Mouse (Mus musculus) olfactory bulb, adult 2 months (tissue): ENCODE data around the gene Irak4. TPM values are rescaled to one million over a fixed set of nuclear protein-coding genes. Genes with fewer than 3 reads are reported as not detected.

ENCODE experiments used
- H3K27ac ChIP-seq: fragments of 200-500 bp; 2 replicates; pipeline ENCODE4 v1.5.1; 2012; ENCODE audit warnings: low read depth, low read length; ENCODE audit not compliant: insufficient read depth
- H3K4me1 ChIP-seq: fragments of 200-500 bp; 2 replicates; pipeline ENCODE4 v1.6.1; 2012; ENCODE audit warnings: low read length; ENCODE audit not compliant: control insufficient read depth, insufficient read depth
- H3K4me3 ChIP-seq: fragments of 200-500 bp; 2 replicates; pipeline ENCODE4 v1.5.1; 2012; ENCODE audit warnings: mild to moderate bottlenecking, low read depth, low read length, moderate library complexity; ENCODE audit not compliant: insufficient read depth
- CTCF ChIP-seq: fragments of 200-500 bp; IDR thresholded peaks from 2 replicates; pipeline ENCODE4 v1.5.1; 2012; ENCODE audit warnings: low read depth, mild to moderate bottlenecking, low read length, moderate library complexity; ENCODE audit not compliant: insufficient read depth
- POLR2A ChIP-seq: fragments of 200-500 bp; IDR thresholded peaks from 2 replicates; pipeline ENCODE4 v1.6.1; 2012; ENCODE audit warnings: mild to moderate bottlenecking, low read depth, low read length, moderate library complexity; ENCODE audit not compliant: insufficient read depth
- WGBS: fragments of 180-500 bp; shearing (Covaris S2); methylation state at CpG from one replicate; pipeline ENCODE4 v1.1.7; 2018; 5-methylcytosine and 5-hydroxymethylcytosine counted together
- polyA plus RNA-seq: library from polyadenylated mRNA; stranded (reverse); fragments of >200 nt; gene quantifications from 2 replicates; pipeline ENCODE4 v1.2.4, GENCODE M21; 2012; ENCODE audit warnings: low replicate concordance; ENCODE audit not compliant: missing spikeins, insufficient read depth, insufficient read length

Irak4 gene
- polyA plus RNA-seq: not detected in 2 replicates

DNA sequence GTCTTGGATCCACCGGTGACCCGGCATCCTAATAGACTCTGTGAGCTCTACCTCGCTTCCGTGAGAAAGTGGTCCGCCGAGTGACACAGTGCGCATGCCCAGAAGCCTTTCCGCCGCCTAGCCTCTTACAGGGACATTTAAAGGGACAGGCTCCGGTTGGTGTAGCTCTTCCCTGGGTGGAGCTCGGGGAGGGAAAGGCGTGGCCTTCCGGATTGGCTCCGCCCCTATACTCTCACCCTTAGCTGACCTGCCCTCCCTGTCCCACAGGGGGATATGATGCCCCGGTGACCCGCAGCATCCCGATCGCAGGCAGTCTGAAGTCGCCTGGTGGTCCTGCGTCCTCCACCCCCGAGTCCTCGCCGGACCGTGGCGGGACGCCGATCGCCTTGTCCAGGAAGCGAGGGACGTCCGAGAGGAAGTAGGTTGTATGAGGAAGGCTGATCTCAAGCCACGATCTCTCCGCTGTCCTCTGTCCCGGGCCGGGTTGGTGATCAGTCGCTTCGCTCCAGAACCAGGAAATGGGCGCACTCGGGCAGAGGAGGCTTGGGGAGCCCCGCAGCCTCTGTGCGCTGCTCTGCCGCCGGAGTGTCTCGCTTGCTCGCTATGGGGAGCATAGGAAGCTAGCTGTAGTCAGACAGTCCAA lies at the start of gene Irak4, which contains the start of gene Pus7l:
Irak4 (plus strand) TSS at position 235 of the 643 bp plus-strand sequence.
Pus7l (minus strand) TSS at position 139 of the 643 bp plus-strand sequence.
- Histone ChIP-seq H3K4me1 (no peaks in the 10 kb centered on the region), H3K27ac (peak within 1 kb of the TSS; percentile 70; the same call in 1 of the 2 replicates), H3K4me3 (peak within 1 kb of the TSS; percentile 97)
- no peak for TF ChIP-seq CTCF
- no peak for TF ChIP-seq POLR2A
- WGBS: under 1% methylated on average over 45 of the region's 45 CpGs

DNA sequence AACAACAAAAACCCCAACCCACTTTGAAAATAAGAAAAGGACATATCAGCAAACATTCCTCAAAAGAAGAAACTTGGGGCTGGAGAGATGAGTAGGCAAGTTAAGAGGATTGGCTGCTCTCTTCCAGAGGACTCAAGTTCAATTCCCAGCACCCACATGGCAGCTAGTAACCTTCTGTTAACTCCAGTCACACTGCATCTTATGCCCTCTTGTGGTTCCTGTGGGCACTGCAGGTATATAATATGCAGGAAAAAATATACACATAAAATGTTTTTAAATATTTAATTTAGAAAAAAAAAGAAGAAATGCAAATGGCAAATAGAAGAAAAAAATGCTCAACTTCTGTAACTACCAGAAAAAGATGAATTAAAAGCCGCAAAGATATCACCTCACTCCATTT lies 49.0 kb upstream of the Irak4 start:
- H3K27ac ChIP-seq: no peak overlapping the region
- no peak overlapping the region for H3K4me3 ChIP-seq
- no peaks in the 10 kb centered on the region for H3K4me1 ChIP-seq
- TF ChIP-seq CTCF (no peak), POLR2A (no peak)
- WGBS: 95% methylated on average over 1 of the region's 1 CpGs

DNA sequence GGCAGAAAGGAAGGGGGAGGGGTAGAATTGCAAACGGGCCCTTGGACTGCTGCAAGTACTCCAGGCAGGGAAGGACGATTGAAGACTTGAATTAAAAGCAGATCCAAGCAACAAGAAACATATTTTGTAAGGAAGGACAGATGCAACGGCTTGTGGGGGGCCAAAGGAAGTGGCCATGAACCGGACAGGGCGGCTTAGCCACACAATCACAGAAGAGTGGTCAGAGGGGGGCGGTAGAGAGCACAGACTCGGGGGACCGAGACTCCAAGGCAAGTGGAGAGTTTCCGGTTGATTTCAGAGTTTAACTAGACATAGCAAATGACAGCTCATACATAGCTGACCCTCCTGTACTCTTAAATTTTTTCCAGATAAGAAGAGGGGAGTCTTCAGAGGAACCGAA lies 47.5 kb upstream of the Irak4 start:
- Histone ChIP-seq H3K4me3 (no peak overlapping the region), H3K4me1 (no peaks in the 10 kb centered on the region), H3K27ac (no peak overlapping the region)
- 76% methylated on average over 10 of the region's 10 CpGs for WGBS
- TF ChIP-seq POLR2A: no peak
- no peak for TF ChIP-seq CTCF

DNA sequence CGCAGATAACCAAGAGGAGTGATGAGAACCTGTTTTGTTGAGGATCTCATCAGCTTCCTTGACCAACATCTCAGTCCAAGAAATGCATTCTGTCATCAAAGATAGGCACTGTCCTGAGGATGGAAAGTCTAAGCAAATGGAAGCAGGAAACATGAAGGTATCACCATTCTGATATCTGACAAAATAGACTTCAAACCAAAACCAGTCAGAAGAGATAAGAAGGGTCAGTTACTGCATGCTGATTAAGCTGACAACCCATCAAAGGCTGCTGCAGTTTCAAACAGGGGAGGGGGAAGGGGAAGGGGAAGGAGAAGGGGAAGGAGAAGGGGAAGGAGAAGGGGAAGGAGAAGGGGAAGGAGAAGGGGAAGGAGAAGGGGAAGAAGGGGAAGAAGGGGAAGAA lies 44.2 kb upstream of the Irak4 start:
- Histone ChIP-seq H3K4me3 (no peak overlapping the region), H3K27ac (no peak overlapping the region), H3K4me1 (no peaks in the 10 kb centered on the region)
- WGBS: 93% methylated on average over 1 of the region's 1 CpGs
- TF ChIP-seq POLR2A (no peak), CTCF (no peak)

DNA sequence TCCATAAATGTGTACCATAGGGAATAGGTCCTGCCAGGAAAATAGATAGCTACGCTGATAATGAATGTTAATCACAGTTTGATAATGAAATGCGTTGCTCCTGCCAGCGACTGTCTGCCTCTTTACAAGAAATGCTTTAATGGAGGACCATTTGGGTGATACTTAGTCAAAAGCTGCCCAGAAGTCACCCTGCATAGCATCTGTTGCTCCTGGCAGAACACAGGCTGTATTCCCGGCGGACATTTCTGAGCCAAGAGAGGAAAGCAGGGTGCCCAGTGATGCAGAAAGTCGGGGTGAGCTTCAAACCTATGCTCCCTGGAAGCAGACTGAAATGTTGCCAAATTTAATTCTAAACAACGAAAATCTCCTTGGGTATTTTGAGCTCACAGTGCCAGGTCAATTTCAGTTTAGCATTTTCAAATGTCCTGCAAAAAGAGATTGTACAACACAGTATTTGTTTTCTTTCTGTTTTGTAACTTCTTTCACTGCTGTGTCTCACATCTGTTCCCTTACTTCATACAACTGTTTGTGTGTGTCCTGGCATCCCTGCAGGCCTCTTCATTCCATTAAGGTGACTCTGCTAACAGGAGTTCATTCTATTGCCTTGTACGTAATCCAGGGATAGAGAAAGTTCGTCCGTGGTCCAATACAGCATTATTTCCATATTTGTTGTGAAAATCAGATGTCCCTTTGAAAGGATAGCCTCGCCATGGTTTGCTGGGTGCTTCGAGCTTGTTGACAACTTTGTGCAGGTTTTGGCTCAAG lies 39.8 kb upstream of the Irak4 start:
- no peak for TF ChIP-seq POLR2A
- TF ChIP-seq CTCF: no peak
- WGBS: 55% methylated on average over 12 of the region's 12 CpGs
- H3K4me3 ChIP-seq: no peak overlapping the region
- no peaks in the 10 kb centered on the region for H3K4me1 ChIP-seq
- no peak overlapping the region for H3K27ac ChIP-seq

DNA sequence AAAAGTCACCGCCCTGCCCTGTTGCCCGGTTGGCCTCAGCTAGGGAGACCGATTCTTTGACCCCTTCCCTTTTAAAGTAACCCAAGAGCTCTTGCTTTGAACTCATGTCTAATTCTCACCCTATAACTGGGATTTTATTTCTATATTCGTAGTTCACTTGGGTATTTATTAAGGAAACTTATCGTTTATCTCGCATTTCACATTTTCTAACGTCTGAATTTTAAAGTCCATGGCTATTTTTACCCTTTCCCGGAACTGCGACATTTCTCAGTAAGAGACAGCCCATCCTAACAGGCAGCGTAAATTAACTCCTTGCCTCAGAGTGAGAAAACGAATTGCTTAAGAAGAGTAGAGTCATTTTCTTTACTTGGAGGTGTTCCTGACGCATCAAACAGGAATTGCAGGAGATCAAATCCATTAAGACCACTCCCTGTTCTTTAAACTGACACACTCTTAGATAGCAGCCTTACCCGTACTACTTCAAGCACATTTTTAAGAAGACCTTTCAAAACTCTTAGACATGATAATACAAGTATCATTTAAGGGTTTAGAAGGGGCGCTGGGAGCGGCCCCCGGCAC lies 25.4 kb upstream of the Irak4 start:
- Histone ChIP-seq H3K4me1 (no peaks in the 10 kb centered on the region), H3K4me3 (no peak overlapping the region), H3K27ac (no peak overlapping the region)
- no peak for TF ChIP-seq POLR2A
- TF ChIP-seq CTCF: no peak
- WGBS: 61% methylated on average over 16 of the region's 16 CpGs

DNA sequence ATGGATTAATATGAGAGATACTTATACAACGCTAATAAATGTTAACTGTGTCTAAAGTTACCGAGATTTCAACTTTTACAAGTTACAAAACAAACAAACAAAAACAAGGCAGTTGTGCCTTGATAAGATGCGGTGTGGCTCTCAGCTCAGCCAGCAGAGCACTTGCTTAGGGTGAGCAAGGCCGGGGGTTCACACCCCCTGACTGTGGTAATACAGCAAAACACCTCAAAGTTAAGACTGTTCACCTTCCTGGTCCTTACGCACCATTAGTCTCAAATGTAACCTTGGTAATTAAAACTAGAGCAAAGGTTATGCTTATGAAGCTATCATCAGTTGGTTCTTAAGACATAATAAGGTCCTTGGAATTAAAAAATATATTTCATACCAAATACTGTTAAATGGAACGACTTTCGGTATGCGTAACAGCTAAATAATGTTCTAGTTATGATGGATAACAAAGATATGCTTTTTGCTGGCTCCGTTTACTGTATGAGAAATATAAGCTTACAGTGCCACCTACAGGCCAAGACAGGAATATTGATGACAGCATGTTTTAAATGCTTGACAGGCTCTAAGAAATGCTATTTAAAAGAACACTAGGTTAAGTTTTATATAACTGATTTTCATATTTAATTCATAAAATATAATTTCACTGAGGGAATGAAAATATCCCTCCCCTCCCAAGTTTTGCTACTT lies 23.1 kb upstream of the Irak4 start:
- no peaks in the 10 kb centered on the region for H3K4me1 ChIP-seq
- no peak overlapping the region for H3K4me3 ChIP-seq
- whole genome bisulfite sequencing: 35% methylated on average over 9 of the region's 9 CpGs
- TF ChIP-seq CTCF: no peak
- no peak for TF ChIP-seq POLR2A
- H3K27ac ChIP-seq: no peak overlapping the region

DNA sequence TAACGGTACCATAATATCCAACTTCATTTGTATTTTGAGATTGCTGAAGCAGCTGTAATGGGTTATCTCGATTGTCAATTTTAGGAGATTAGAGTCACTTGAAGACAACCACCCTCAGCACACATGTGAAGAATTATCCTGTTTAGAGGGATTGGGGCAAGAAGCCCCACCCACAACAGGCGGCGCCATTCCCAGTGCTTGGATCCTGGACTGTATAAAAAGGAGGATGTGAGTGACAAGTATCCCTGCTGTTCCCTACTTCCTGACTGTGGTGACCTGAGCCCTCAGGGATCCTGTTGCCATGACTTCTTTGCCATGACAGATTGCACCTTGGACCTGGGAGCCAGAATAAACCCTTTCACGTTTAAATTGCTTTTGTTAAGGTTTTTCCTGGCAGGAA lies 22.5 kb upstream of the Irak4 start:
- Histone ChIP-seq H3K27ac (no peak overlapping the region), H3K4me3 (no peak overlapping the region), H3K4me1 (no peaks in the 10 kb centered on the region)
- WGBS: 81% methylated on average over 5 of the region's 5 CpGs
- TF ChIP-seq POLR2A: no peak
- no peak for TF ChIP-seq CTCF

DNA sequence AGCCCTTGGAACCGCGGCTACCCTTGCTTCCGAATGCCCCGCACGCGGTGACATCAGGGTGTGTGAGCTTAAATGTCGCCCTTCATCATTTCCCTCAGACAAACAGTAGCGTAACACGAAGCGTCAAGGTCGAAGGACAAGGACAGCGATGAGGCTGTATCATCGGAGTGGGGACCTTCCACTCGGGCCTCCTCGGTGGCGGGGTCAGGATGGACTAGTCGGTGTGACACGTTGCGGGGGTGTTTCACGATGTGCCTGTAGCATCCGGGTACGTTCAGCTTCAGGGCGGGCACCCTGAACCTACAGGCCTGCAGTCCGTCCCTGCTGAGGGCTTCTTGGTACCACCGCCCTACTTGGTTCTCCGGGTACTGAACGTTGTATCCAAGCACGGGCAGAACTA lies 20.2 kb upstream of the Irak4 start:
- Histone ChIP-seq H3K27ac (no peak overlapping the region), H3K4me1 (no peaks in the 10 kb centered on the region), H3K4me3 (no peak overlapping the region)
- 92% methylated on average over 28 of the region's 28 CpGs for WGBS
- TF ChIP-seq POLR2A: no peak
- TF ChIP-seq CTCF: no peak
